Mouse (Mus musculus) heart, embryonic 14.5 days (tissue): Measurements from ENCODE around the gene Ppp1cb. TPM values are rescaled to one million over a fixed set of nuclear protein-coding genes. Genes with fewer than 3 reads are reported as not detected.

Source experiments
- ATAC-seq: fragments of 200-750 bp; cut with Nextera tagmentation; 2 replicates; pipeline ENCODE4 v1.8.0; 2017; ENCODE audit warnings: low read depth, moderate TSS enrichment; ENCODE audit not compliant: insufficient number of reproducible peaks, insufficient read depth, low FRiP score
- H3K27ac ChIP-seq, 2 experiments: fragments of 200-500 bp in 1 of 2; fragments of 300-500 bp in 1 of 2; sonication (generic) in 1 of 2; replicated peaks in 1 of 2; 2 replicates each; pipeline ENCODE4 v1.5.1; 2012 to 2014; ENCODE audit warnings: low read depth in 2 of 2, low read length in 2 of 2, control low read depth in 1 of 2, mild to moderate bottlenecking in 1 of 2, mixed read lengths in 1 of 2; ENCODE audit not compliant: control insufficient read depth in 1 of 2, insufficient read depth in 1 of 2
- H3K27me3 ChIP-seq: fragments of 300-500 bp; sonication (generic); 2 replicates; pipeline ENCODE4 v1.6.1; 2014; ENCODE audit warnings: mild to moderate bottlenecking, low read length, control low read depth; ENCODE audit not compliant: control insufficient read depth, insufficient read depth
- H3K36me3 ChIP-seq: fragments of 300-500 bp; sonication (generic); 2 replicates; pipeline ENCODE4 v1.6.1; 2014; ENCODE audit warnings: mild to moderate bottlenecking, control low read depth, low read length, mixed read lengths; ENCODE audit not compliant: control insufficient read depth, insufficient read depth
- H3K4me1 ChIP-seq, 2 experiments: fragments of 200-500 bp in 1 of 2; fragments of 300-500 bp in 1 of 2; sonication (generic) in 1 of 2; 2 replicates each; pipeline ENCODE4 v1.6.1; 2012 to 2014; ENCODE audit warnings: low read length in 2 of 2, control low read depth in 1 of 2, mixed read lengths in 1 of 2; ENCODE audit not compliant: control insufficient read depth in 2 of 2, insufficient read depth in 2 of 2
- H3K4me2 ChIP-seq: fragments of 300-500 bp; sonication (generic); 2 replicates; pipeline ENCODE4 v1.6.1; 2014; ENCODE audit warnings: mild to moderate bottlenecking, low read length
- H3K4me3 ChIP-seq, 2 experiments: fragments of 200-500 bp in 1 of 2; fragments of 300-500 bp in 1 of 2; sonication (generic) in 1 of 2; 2 replicates each; pipeline ENCODE4 v1.5.1; 2012 to 2014; ENCODE audit warnings: low read length in 2 of 2, mild to moderate bottlenecking in 2 of 2, control low read depth in 1 of 2, low read depth in 1 of 2, moderate library complexity in 1 of 2; ENCODE audit not compliant: control insufficient read depth in 1 of 2, insufficient read depth in 1 of 2
- H3K9ac ChIP-seq: fragments of 300-500 bp; sonication (generic); 2 replicates; pipeline ENCODE4 v1.6.1; 2014; ENCODE audit warnings: mild to moderate bottlenecking, low read length
- H3K9me3 ChIP-seq: fragments of 300-500 bp; sonication (generic); 2 replicates; pipeline ENCODE4 v1.6.1; 2016; ENCODE audit warnings: low read length, control low read depth; ENCODE audit not compliant: control insufficient read depth
- WGBS: fragments of 180-500 bp; shearing (Covaris S2); extraction: QIAGEN DNeasy Blood & Tissue Kit; methylation state at CpG from one replicate; pipeline ENCODE4 v1.1.7; 2014; 5-methylcytosine and 5-hydroxymethylcytosine counted together
- polyA plus RNA-seq: library from polyadenylated mRNA; unstranded; fragments of >200 nt; fragmentation: Nextera tagmentation; extraction: Ambion mirVana; gene quantifications from 2 replicates; pipeline ENCODE4 v1.2.1, GENCODE M21; 2014

The Ppp1cb gene
- polyA plus RNA-seq, 1 experiment from 2014 or later, result 286 TPM

- Histone ChIP-seq H3K9me3 (no peaks in the 10 kb centered on the region), H3K4me1 (peaks cover 3 to 11% of the 10 kb centered on the region in 2 experiments; a peak in 2 of 4 replicates), H3K9ac (no peak overlapping the region), H3K27ac (no peak overlapping the region), H3K36me3 (no peaks in the 10 kb centered on the region), H3K4me2 (no peak overlapping the region), H3K27me3 (no peaks in the 10 kb centered on the region), H3K4me3 (no peak overlapping the region)
- ATAC-seq, result no peak
- 65% methylated on average over 11 of the region's 11 CpGs for WGBS
Measured at GRCm38 (mm10) chr5:32445287-32445921, 13.2 kb upstream of the Ppp1cb start.

- no peaks in the 10 kb centered on the region for H3K9me3 ChIP-seq
- H3K27me3 ChIP-seq, result no peaks in the 10 kb centered on the region
- H3K4me1 ChIP-seq, result peaks cover 3 to 11% of the 10 kb centered on the region in 2 experiments; a peak in 2 of 4 replicates
- 31% methylated on average over 5 of the region's 5 CpGs for WGBS
- H3K9ac ChIP-seq, result peak overlapping the region; percentile 27; the same call in 1 of the 2 replicates
- no peak overlapping the region for H3K4me3 ChIP-seq
- ATAC-seq, result 0 out of 2 replicates have a peak, but pooled peaks have one; percentile 47
- no peaks in the 10 kb centered on the region for H3K36me3 ChIP-seq
- peak overlapping the region; percentile 37; the same call in 1 of the 2 replicates for H3K4me2 ChIP-seq
- peak overlapping the region; percentile 54 to 82 for H3K27ac ChIP-seq
Measured at GRCm38 (mm10) chr5:32446394-32446793, 12.2 kb upstream of the Ppp1cb start.

DNA sequence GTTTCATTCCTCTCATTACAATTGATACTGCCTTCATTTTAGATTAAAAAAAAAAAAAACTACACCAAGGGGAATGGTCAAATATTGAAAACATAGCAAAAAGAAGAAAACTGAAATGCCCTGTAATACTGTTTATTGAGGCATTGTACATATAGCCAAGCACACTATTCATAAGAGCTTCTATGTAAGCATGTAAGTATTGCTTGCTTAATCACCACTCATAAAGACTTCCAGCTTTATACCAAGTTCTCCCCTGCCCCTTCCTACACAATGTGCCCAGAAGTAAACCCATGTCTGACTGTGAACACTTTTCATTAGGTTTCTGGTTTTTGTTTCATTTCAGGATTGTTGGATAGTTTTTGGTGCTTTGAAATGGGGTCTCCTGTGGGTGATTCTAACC, 11.8 kb upstream of the Ppp1cb start:
- no peak for ATAC-seq
- Histone ChIP-seq H3K4me2 (no peak overlapping the region), H3K9me3 (no peaks in the 10 kb centered on the region), H3K4me1 (peaks cover 3 to 11% of the 10 kb centered on the region in 2 experiments; a peak in 2 of 4 replicates), H3K9ac (no peak overlapping the region), H3K4me3 (no peak overlapping the region), H3K27ac (0 out of 4 replicates have a peak overlapping the region, but pooled peaks of 1 of the 2 experiments have one; percentile 24), H3K36me3 (no peaks in the 10 kb centered on the region), H3K27me3 (no peaks in the 10 kb centered on the region)

DNA sequence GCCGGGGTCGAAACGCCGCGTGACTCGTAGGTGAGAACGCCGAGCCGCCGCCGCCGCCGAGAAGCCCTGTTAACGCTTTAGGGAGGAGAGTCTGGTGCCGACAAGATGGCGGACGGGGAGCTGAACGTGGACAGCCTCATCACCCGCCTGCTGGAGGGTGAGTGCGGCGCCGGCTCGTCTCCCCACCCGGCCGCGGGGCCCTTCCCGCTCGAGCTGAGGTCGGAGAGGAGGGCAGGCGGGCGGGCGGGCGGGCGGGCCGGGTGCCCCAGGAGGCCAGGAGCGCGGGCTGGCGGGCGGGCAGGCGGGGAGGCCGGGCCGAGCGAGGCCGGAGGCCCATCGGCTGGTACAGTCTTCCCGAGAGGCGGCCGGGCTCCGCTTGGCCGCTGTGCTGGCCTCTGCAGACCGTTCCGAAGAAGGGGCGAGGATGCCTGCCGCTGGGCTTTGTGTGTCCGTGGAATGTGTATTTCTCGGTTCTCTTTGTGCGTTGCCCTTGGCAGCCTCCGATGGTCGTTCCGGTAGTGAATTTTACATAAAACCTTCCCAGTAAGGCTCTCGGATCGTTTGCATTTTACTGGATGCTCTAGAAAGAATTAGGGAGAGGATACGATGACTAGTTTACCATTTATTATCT, 723 bp downstream of the Ppp1cb start:
- H3K4me1 ChIP-seq, result peaks cover 3 to 28% of the 10 kb centered on the region in 2 experiments
- H3K27me3 ChIP-seq, result no peaks in the 10 kb centered on the region
- peak overlapping the region; percentile 97 to 98 for H3K27ac ChIP-seq
- H3K4me3 ChIP-seq, result peak overlapping the region; percentile 93 to 98
- peak overlapping the region; percentile 70 for H3K4me2 ChIP-seq
- ATAC-seq, result peak; percentile 64
- H3K36me3 ChIP-seq, result no peaks in the 10 kb centered on the region
- peak overlapping the region; percentile 100 for H3K9ac ChIP-seq
- H3K9me3 ChIP-seq, result no peaks in the 10 kb centered on the region
- under 1% methylated on average over 47 of the region's 63 CpGs for WGBS

- no peak for ATAC-seq
- H3K9ac ChIP-seq, result peak overlapping the region; percentile 100
- H3K4me2 ChIP-seq, result peak overlapping the region; percentile 70
- peak overlapping the region; percentile 93 to 98 for H3K4me3 ChIP-seq
- H3K4me1 ChIP-seq, result peaks cover 3 to 32% of the 10 kb centered on the region in 2 experiments
- H3K36me3 ChIP-seq, result no peaks in the 10 kb centered on the region
- no peaks in the 10 kb centered on the region for H3K27me3 ChIP-seq
- no peaks in the 10 kb centered on the region for H3K9me3 ChIP-seq
- peak overlapping the region; percentile 97 to 98 for H3K27ac ChIP-seq
- WGBS, result under 1% methylated on average over 19 of the region's 19 CpGs
Measured at GRCm38 (mm10) chr5:32459882-32460751, 1.5 kb downstream of the Ppp1cb start.

DNA sequence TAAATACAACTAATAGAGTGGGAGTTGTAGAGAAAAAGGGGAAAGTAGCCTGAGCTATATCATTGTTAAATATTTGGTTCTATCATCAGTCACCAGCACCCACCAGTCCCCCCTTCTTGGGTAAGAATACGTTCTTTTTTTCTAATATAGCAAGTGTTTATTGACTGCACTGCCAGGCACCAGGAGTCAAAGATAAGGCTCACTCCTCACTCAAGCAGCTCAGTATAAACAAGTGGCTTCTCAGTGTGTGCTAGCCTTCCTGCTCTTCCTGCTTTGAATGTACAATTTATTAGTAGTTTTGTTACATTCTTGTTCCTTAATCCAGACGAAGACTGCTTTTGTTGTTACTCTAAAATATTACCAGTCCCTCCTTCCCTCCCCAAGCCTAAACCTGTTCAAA, 2.3 kb downstream of the Ppp1cb start:
- Histone ChIP-seq H3K27ac (peak overlapping the region in 1 of 2 experiments; percentile 12; a peak in 1 of 4 replicates), H3K9ac (peak overlapping the region; percentile 55), H3K36me3 (no peaks in the 10 kb centered on the region), H3K4me1 (peaks cover 3 to 32% of the 10 kb centered on the region in 2 experiments), H3K4me3 (peak overlapping the region in 1 of 2 experiments; percentile 93; a peak in 2 of 4 replicates), H3K9me3 (no peaks in the 10 kb centered on the region), H3K27me3 (no peaks in the 10 kb centered on the region), H3K4me2 (peak overlapping the region; percentile 70)
- 13% methylated on average over 2 of the region's 2 CpGs for WGBS
- ATAC-seq, result no peak

DNA sequence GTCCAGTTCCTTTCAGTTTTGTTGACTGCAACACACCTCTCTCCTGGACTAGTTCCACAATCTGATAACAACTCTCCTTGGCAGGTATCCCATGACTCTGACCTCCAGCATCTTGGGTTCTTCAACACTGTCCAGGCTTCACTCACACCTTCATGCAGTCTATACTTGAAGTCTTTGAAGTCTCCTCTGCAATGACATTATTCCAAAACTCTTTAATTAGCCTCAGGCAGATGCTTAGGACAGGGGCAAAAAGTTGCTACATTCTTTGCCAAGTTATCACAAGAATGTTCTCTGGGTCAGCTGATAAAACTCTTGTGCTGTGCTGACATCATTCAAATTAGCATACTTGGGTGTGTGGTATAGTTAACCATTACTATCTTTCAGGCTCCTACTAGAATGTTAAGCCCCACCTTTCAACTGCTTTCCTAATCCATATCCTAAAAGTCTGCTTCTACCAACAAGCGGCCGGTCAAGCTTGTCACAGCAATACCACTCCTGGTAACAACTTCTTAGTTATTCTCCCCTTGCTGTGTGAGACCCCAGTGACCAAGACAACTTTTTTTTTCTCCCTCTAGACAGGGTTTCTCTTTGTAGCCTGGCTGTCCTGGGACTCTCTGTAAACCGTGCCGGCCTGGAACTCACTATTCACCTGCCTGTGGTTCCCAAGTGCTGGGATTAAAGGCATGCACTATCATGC, 13.8 kb downstream of the Ppp1cb start:
- Histone ChIP-seq H3K9ac (peak overlapping the region; percentile 54), H3K36me3 (no peaks in the 10 kb centered on the region), H3K27ac (peak overlapping the region; percentile 84 to 88), H3K4me3 (no peak overlapping the region), H3K4me2 (peak overlapping the region; percentile 50), H3K27me3 (no peaks in the 10 kb centered on the region), H3K4me1 (peaks cover 9 to 38% of the 10 kb centered on the region in 2 experiments), H3K9me3 (no peaks in the 10 kb centered on the region)
- 31% methylated on average over 4 of the region's 4 CpGs for WGBS
- ATAC-seq, result 0 out of 2 replicates have a peak, but pooled peaks have one; percentile 61
